Mouse (Mus musculus) heart, adult 2 months (tissue): Measurements from ENCODE around the gene Drc1. TPM values are rescaled to one million over a fixed set of nuclear protein-coding genes. Genes with fewer than 3 reads are reported as not detected.

Experiments used
- DNase-seq, 2 experiments: peaks; one replicate each; pipeline ENCODE4 v3.0.0; 2021
- H3K27ac ChIP-seq: fragments of 200-600 bp; 2 replicates; pipeline ENCODE4 v1.8.1; 2022
- H3K27me3 ChIP-seq: fragments of 200-500 bp; 2 replicates; pipeline ENCODE4 v1.6.1; 2012; ENCODE audit warnings: mild to moderate bottlenecking, low read length, inconsistent platforms, mixed read lengths; ENCODE audit not compliant: control insufficient read depth, insufficient read depth
- H3K36me3 ChIP-seq: fragments of 200-500 bp; 2 replicates; pipeline ENCODE4 v1.6.1; 2012; ENCODE audit warnings: low read length, inconsistent platforms; ENCODE audit not compliant: control insufficient read depth, insufficient read depth
- H3K4me1 ChIP-seq: fragments of 200-500 bp; 2 replicates; pipeline ENCODE4 v1.6.1; 2011; ENCODE audit warnings: low read length; ENCODE audit not compliant: control insufficient read depth, insufficient read depth
- H3K4me3 ChIP-seq: fragments of 200-600 bp; 2 replicates; pipeline ENCODE4 v1.8.1; 2022
- H3K79me2 ChIP-seq: fragments of 200-500 bp; replicated peaks from 2 replicates; pipeline ENCODE4 v1.6.1; 2012; ENCODE audit warnings: mild to moderate bottlenecking, inconsistent platforms, low read length, moderate library complexity, mixed read lengths; ENCODE audit not compliant: control insufficient read depth, insufficient read depth
- H3K9ac ChIP-seq: fragments of 200-500 bp; 2 replicates; pipeline ENCODE4 v1.6.1; 2012; ENCODE audit warnings: low read depth, mild to moderate bottlenecking, control low read depth, inconsistent platforms, low read length, mixed read lengths
- CTCF ChIP-seq: fragments of 200-600 bp; IDR thresholded peaks from 2 replicates; pipeline ENCODE4 v1.8.1; 2022; ENCODE audit warnings: antibody characterized with exemption, mild to moderate bottlenecking, moderate library complexity
- EP300 ChIP-seq: fragments of 200-500 bp; IDR thresholded peaks from 2 replicates; pipeline ENCODE4 v1.6.1; 2011; ENCODE audit warnings: low read depth, low read length, control low read depth; ENCODE audit not compliant: insufficient read depth
- POLR2A ChIP-seq: fragments of 200-500 bp; IDR thresholded peaks from 2 replicates; pipeline ENCODE4 v1.6.1; 2011; ENCODE audit warnings: mild to moderate bottlenecking, low read depth, low read length, control low read depth; ENCODE audit not compliant: insufficient read depth
- WGBS: fragments of 180-500 bp; shearing (Covaris S2); methylation state at CpG from one replicate; pipeline ENCODE4 v1.1.7; 2018; 5-methylcytosine and 5-hydroxymethylcytosine counted together
- intact Hi-C: fragments of 180-260 bp; cut with DNase I; formaldehyde crosslinking; loops from one replicate; pipeline ENCODE4 v1.15.1; 2025
- polyA plus RNA-seq: library from polyadenylated mRNA; depleted of rRNA; stranded (reverse); fragments of >200 nt; gene quantifications from 2 replicates; pipeline ENCODE4 v1.2.3, GENCODE M21; 2012
- total RNA-seq, 2 experiments: library from RNA; stranded (reverse); gene quantifications; 2 replicates each; pipeline ENCODE4 v1.2.3; 2021

Drc1 gene
- total and polyA plus RNA-seq, 3 experiments = 0.12 TPM; not detected in 2

DNA sequence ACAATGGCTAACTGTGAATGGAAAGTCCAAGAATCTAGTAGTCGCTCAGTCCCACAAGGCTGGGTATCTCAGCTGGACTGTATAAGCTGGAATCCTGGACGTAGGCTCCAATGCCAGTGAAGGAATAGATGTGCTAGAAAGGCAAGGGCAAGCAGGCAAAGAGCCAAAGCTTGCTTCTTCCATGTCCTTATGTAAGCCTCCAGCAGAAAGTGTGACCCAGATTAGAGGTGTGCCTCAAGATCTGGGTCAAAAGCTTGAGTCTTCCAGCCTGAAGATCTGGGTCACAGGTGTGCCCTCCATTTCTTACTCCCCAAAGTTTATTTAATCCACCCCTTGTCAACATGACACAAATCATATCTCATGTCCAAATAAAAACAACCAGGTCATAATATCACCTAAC lies 4.8 kb upstream of the Drc1 start:
- no peak for DNase-seq
- WGBS = 88% methylated on average over 2 of the region's 2 CpGs
- intact Hi-C loops = no loop called here

GRCm38 (mm10) chr5:30278952-30279351 lies 2.2 kb upstream of the Drc1 start:
- intact Hi-C loops = no loop called here

More for the DNA sequence above, 4.8 kb upstream of the Drc1 start:
- Histone ChIP-seq H3K27me3 (no peaks in the 10 kb centered on the region; the same call in 1 of the 2 replicates), H3K27ac (no peak overlapping the region), H3K36me3 (no peaks in the 10 kb centered on the region), H3K79me2 (no peaks in the 10 kb centered on the region), H3K9ac (no peak overlapping the region), H3K4me1 (no peaks in the 10 kb centered on the region; the same call in 1 of the 2 replicates), H3K4me3 (no peak overlapping the region)
- TF ChIP-seq POLR2A (no peak), CTCF (no peak), EP300 (no peak)

GRCm38 (mm10) chr5:30279446-30279845 lies 1.7 kb upstream of the Drc1 start:
- Histone ChIP-seq H3K27me3 (no peaks in the 10 kb centered on the region; the same call in 1 of the 2 replicates), H3K79me2 (no peaks in the 10 kb centered on the region), H3K27ac (no peak overlapping the region), H3K4me3 (no peak overlapping the region), H3K36me3 (no peaks in the 10 kb centered on the region), H3K4me1 (no peaks in the 10 kb centered on the region; the same call in 1 of the 2 replicates), H3K9ac (no peak overlapping the region)
- WGBS = 54% methylated on average over 4 of the region's 4 CpGs
- TF ChIP-seq EP300 = no peak
- no peak for TF ChIP-seq POLR2A
- TF ChIP-seq CTCF = no peak
- no peak for DNase-seq
- intact Hi-C loops = no loop called here

More at GRCm38 (mm10) chr5:30278952-30279351, 2.2 kb upstream of the Drc1 start:
- Histone ChIP-seq H3K4me1 (no peaks in the 10 kb centered on the region; the same call in 1 of the 2 replicates), H3K27ac (no peak overlapping the region), H3K36me3 (no peaks in the 10 kb centered on the region), H3K4me3 (no peak overlapping the region), H3K27me3 (no peaks in the 10 kb centered on the region; the same call in 1 of the 2 replicates), H3K9ac (no peak overlapping the region), H3K79me2 (no peaks in the 10 kb centered on the region)
- no peak for DNase-seq
- 43% methylated on average over 3 of the region's 3 CpGs for WGBS
- TF ChIP-seq CTCF (no peak), POLR2A (no peak), EP300 (no peak)

DNA sequence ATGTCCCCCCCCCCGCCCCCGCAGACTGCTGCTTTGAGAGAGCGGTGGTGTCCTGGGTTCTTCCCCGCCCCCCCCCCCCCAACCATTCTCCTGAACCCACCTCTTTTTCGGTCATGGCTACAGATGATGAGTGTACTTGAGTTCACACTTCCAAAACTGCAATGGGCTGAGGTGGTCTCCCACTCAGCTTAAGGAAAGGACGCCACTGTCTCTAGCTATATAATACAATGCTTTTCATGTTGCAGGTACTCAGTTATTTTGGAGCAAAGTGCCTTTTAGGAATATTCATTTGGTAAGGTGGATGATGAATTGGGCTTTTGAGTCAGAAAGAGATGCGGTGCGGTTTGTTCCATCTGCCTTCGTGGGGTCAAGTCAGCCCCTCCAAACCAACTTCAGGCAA lies 324 bp upstream of the Drc1 start:
- TF ChIP-seq EP300 = no peak
- no peak for TF ChIP-seq POLR2A
- TF ChIP-seq CTCF = no peak
- Histone ChIP-seq H3K27me3 (no peaks in the 10 kb centered on the region; the same call in 1 of the 2 replicates), H3K4me3 (no peak overlapping the region), H3K36me3 (no peaks in the 10 kb centered on the region), H3K9ac (no peak overlapping the region), H3K27ac (no peak overlapping the region), H3K79me2 (no peaks in the 10 kb centered on the region), H3K4me1 (no peaks in the 10 kb centered on the region; the same call in 1 of the 2 replicates)
- 38% methylated on average over 9 of the region's 9 CpGs for WGBS
- intact Hi-C loops = no loop called here
- no peak for DNase-seq

DNA sequence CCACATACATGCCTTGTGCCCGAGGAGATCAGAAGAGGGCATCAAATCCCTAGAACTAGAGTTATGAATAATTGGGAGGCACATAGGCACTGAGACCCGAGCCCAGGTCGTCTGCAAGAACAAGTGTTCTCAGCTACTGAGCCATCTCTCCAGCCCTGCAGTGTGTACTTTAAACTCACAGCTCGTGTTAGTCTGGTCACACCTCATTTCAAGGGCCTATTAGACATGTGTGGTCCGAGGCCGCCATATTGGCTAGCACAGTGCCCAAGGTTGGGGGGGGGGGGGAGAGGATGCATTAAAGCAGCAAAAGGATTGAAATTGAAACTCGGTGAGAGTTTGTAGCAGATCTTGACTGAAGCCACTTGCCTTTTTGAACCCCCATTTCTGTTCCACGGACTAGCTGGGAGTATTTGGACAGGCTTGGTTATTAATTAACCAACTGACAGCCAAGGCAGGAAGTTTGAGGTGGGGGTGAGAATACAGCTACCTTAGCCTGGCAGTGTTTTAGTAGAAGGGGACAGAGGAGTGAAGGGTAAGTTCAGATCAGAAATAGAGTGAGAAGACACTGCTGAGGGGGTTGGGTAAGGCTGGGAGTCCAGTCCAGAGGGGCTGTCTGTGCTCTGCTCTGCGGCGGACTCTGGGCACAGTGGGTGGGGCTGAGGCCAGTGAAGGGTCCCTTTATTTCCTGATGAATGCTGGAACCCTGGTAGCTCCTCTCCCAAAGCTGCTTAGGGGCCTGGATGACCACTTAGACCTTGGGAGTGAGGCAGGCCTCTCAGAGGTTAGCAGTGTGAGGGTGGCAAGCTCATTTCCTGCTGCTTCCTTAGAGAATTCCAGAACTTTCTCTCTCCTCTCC lies 5.0 kb downstream of the Drc1 start:
- intact Hi-C loops = no loop called here
- no peaks in the 10 kb centered on the region; the same call in 1 of the 2 replicates for H3K27me3 ChIP-seq
- no peaks in the 10 kb centered on the region for H3K36me3 ChIP-seq
- no peak overlapping the region for H3K4me3 ChIP-seq
- H3K79me2 ChIP-seq = no peaks in the 10 kb centered on the region
- no peak for TF ChIP-seq CTCF
- TF ChIP-seq POLR2A = no peak
- no peak for TF ChIP-seq EP300
- DNase-seq = no peak
- H3K9ac ChIP-seq = no peak overlapping the region
- 87% methylated on average over 10 of the region's 10 CpGs for WGBS
- no peaks in the 10 kb centered on the region; the same call in 1 of the 2 replicates for H3K4me1 ChIP-seq
- H3K27ac ChIP-seq = no peak overlapping the region
